Mouse (Mus musculus) neural tube, embryonic 10.5 days (tissue): Measurements from ENCODE around the gene Speer4e.
"Not testable (repeated sequence)": the region's sequence is repeated elsewhere in the genome, so short reads cannot be mapped to it uniquely, and the experiment has no call there.

Experiments used
- DNase-seq: peaks from one replicate; pipeline ENCODE4 v3.0.0-alpha.2; 2017; ENCODE audit warnings: low spot score; ENCODE audit errors: extremely low spot score

Speer4e gene

DNA sequence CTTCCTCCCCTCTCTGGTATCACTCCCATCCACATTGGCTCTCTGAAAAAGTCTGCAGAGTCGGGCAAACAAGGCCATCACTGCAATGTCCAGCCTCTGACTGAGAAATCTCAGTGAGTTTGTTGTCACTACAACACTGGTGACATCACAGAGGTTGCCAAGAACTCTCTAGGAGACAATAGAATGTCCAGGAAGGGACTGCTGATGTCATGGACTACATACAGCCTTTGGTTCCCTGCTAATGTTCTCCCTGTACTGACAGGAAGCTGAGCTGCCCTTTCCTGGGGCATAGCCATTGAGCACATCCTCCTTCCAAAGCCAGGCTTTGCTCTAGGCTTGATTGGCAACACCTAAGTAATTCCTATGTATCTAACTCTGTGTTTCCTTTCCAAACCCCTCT, at the start of gene Speer4e:
Speer4e (minus strand) TSS at position 101 of the 400 bp plus-strand sequence.
- DNase-seq, result not testable (repeated sequence)

DNA sequence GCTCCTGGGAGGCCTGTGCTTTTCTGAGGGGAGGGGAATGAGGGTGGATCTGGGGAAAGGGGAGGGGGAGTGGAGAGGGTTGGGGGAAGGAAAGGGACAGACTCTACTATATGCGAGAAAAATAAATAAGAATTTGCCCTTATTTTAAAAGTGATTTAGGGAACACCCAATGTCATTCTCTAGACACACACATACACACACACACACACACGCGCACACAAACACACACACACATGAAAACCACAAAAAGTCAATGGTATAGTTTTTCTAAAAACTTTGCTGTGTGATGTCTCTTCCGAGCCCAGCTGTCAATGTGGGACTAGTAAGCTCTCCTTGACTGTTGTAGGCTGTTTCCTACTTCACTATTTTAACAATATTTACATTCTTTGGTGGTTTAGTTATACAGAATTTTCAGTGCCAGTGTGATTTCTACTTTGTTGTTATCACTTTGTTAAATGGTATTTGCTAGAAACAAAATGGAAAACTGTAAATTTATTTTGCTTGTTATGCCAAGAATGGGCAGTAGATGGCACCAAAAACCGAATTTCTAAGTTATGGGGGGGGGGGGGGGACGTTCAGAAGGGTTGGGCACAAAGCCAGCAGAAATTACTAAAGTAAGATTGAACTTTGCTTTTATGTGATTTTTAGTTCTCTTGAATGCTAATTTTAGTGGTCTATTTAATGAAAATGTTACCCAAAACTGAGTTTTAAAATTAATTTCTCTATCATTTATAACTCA, 48.6 kb upstream of the Speer4e start:
- DNase-seq, result not testable (repeated sequence)

DNA sequence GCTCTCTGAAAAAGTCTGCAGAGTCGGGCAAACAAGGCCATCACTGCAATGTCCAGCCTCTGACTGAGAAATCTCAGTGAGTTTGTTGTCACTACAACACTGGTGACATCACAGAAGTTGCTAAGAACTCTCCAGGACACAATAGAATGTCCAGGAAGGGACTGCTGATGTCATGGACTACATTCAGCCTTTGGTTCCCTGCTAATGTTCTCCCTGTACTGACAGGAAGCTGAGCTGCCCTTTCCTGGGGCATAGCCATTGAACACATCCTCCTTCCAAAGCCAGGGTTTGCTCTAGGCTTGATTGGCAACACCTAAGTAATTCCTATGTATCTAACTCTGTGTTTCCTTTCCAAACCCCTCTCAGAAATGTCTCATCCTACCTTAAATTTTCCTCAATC, 40.6 kb upstream of the Speer4e start, which contains the start of gene Gm10354:
Gm10354 (minus strand) TSS at position 101 of the 400 bp plus-strand sequence.
- not testable (repeated sequence) for DNase-seq

DNA sequence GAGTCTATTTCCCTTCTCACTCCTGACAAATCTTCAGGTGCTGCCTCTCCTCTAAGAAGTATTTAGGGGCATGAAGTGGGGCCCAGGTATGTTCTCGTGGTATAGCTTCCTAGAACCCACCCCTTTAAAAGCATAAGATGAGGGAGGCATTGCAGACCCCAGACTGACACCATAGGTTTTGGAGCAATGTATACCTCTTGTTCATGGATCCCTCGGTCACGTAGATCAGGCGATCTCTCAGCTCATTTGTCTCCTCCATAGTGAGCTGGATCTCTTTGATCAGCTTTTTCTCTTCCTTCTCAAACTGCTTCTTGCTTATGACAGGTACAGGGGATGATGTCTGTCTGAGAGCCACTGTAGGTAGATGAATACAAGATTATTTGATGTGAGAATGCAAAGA, 39.1 kb upstream of the Speer4e start:
- not testable (repeated sequence) for DNase-seq

DNA sequence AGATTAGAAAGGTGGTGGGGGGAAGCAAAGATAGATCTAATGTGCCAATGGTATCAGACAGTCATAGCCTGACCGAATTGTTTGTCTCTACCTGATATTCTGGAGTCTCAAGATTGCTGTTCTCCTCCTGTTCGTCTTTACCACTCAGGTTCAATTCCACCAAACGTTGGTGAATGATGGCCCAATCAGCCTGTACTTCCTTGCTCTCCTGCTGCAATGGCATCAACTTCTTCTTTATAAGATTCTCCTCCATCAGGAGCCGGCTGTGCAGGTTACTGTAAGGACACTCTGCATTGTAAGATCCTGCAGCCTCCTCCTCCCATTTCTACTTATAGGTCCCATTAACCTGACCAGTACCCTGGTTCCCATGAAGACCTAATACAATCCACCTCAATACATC, 37.1 kb upstream of the Speer4e start:
- not testable (repeated sequence) for DNase-seq

DNA sequence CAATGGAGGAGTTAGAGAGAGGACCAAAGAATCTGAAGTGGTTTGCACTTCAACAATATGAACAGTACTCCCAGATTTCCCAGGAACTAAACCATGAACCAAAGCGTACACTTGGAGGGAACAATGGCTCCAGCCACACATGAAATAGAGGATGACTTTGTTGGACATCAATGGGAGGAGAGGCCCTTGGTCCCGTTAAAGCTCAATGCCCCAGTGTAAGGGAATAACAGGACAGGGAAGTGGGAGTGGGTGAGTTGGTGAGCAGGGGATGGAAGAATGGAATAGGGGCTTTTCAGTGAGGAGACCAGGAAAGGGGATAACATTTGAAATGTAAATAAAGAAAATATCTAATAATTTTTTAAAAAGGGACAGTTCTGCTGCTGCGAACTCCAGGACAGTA, 34.6 kb upstream of the Speer4e start:
- not testable (repeated sequence) for DNase-seq

DNA sequence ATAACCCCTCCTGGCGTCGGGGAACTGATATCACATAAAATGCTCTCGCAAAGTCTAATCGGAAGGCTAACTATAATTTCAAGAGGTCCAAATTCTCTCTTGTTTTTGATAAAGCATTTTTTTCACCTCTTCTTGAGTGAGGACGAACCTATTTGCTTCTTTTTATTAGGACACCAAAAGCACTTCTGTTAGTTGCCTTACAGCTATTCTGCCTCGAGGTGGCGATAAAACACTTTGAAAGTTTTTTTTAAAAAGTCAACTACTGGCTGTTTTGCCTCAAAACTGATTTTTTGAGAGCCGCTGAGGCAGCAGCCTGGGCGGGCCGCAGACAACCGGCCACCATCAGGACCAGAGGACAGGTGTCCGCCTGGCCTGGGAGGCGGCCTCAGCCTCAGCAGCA, 25.6 kb upstream of the Speer4e start:
- DNase-seq, result not testable (repeated sequence)

DNA sequence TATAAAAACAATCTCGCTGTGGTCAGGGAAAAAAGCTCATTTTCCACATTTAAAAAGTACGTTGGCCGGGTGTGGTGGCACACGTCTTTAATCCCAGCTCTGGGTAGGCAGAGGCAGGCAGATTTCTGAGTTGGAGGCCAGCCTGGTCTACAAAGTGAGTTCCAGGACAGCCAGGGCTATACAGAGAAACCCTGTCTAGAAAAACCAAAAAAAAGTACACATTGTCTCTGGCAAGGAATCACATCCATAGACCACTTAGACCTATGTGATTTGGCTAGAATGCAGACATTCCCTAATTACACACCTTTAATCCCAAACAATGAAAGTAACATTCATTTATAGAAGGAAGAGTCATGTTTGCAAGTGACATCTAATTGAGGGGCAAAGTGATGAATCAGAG, 23.3 kb upstream of the Speer4e start:
- DNase-seq, result not testable (repeated sequence)

DNA sequence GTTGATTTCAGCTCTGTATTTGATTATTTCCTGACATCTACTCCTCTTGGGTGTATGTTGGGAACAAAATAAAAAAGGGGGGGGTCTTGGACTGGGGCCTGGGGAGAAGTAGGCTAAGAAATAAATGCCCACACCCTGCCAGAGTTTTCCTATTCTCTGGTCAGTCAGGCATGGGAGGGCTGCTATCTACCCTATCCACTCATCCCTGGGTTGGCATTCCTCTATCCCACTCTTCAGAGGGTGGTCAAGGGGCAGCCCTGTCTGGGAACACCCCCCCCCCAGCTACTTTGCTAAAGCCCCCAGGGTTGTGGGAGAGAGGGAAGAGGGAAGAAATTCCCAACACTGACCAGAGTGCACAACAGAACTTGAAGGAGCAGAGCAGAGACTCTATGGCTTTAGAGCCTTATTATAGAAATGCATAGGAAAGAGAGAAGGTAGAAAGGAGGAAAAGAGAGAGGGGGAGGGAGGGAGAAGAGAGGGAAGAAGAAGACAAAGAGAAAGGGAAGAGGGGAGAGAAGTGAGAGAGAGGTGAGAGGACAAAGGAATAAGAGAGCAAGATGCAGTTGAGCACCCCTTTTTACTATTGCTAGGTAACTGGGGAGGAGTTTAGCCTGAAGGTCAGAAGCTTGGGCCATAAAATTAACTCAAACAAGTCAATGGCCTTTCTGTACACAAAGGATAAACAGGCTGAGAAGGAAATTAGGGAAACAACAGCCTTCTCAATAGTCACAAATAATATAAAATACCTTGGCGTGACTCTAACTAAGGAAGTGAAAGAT, 17.9 kb upstream of the Speer4e start:
- DNase-seq, result not testable (repeated sequence)

DNA sequence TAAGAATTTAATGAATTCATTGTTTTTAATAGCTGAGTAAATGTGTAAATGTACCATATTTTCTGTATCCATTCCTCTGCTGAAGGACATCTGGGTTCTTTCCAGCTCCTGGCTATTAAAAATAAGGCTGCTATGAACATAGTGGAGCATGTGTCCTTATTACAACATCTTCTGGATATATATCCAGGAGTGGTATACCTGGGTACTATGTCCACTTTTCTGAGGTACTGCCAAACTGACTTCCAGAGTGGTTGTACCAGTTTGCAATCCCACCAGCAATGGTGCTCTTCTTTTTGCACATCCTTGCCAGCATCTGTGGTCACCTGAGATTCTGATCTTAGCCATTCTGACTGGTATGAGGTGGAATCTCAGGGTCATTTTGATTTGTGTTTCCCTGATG, 15.4 kb upstream of the Speer4e start:
- DNase-seq, result not testable (repeated sequence)

DNA sequence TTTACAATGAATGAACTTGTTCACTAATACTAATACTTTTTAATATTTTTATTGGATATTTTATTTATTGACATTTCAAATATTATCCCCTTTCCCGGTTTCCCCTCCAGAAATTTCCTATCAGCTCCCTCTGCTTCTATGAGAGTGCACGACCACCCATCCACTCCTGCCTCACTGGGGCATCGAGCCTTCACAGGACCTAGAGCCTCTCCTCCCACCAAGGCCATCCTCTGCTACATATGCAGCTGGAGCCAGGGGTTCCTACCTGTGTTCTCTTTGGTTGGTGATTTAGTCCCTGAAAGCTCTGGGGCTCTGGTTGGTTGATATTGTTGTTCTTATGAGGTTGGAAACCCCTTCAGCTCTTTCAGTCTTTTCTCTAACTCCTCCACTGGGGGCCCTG, 14.5 kb upstream of the Speer4e start:
- DNase-seq, result not testable (repeated sequence)

DNA sequence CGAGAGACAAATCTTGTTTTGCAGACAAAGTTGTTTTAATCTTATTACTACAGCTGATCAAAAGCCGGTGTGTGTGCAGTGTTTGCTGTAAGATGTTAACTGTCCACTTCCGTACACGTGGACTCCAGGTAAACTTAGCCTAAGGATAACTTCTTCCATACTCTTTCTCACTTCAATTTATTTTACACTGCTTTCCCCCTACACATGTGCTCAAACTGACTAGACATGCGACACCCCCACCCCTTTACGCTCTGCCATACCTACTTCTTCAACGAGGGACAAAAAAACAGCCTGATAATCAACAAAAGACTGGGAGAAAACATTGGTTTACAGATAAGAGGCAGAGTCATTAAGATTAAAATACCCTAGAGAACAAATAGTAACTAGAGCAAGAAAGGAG, 13.6 kb upstream of the Speer4e start:
- DNase-seq, result not testable (repeated sequence)

DNA sequence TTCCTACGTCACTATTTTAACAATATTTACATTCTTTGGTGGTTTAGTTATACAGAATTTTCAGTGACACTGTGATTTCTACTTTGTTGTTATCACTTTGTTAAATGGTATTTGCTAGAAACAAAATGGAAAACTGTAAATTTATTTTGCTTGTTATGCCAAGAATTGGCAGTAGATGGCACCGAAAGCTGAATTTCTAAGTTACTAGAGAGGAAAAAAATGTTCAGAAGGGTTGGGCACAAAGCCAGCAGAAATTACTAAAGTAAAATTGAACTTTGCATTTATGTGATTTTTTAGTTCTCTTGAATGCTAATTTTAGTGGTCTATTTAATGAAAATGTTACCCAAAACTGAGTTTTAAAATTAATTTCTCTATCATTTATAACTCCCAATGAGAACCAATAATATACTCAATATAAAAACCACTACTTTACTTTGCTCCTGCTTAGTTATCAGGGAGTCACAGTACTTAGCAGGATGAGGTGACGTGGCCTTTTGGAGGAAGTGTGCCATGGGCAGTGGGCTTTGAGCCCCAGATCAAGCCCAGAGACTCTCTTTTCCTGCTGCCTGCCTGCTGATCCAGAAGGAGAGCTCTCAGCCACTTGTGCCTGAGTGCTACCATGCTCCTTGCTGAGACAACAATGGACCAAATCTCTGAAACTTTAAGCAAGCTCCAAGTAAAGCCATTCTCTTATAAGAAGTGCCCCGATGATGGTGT, 9.4 kb upstream of the Speer4e start:
- DNase-seq, result not testable (repeated sequence)

DNA sequence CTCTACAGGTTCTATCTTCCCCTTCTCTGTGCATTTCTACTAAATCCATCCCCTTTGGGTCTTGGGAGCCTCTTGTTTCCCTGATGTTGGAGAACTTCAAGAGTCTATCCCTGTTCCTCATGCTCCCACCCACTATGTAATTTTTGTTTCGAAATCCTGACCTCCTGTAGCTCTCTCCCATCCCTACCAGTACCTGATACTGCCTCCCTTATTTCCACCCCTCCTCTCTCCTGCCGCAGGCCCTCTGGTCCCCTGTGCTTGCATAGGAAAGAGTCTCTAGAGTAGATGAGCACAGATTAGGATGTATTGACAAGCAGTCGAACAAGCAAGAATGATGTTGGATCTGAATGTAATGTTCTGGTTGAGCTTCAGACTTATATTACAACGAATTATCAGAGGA, 7.3 kb upstream of the Speer4e start:
- not testable (repeated sequence) for DNase-seq

DNA sequence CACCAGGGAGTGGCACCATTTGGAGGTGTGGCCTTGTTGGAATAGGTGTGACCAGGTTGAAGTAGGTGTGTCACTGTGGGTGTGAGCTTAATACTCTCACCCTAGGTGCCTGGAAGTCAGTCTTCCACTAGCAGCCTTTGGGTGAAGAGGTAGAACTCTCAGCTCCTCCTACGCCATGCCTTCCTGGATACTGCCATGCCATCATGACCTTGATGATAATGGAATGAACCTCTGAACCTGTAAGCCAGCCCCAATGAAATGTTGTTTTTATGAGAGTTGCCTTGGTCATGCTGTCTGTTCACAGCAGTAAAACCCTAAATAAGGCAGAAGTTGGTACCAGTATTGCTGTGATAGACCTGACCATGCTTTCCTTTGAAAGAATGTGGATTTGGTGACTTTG, 2.8 kb upstream of the Speer4e start:
- DNase-seq, result not testable (repeated sequence)

DNA sequence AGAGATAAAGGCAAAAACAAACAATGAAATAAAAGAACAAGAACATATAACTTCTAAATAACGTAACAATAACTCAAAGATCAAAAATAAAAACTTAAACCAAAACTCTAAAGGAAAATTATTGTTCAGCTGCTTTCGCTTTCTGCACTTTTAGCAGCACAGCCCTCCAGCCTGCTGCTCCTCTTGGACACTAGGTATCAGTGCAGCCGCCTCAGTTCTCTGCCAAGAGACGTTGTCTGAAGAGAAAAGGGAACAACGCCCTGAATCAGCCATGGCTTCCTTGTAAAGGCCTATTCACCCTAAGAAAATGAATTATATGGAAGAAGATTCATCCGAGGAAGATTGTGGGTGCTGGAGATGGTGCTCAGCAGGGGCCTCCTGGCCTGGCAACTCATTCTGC, 4.5 kb downstream of the Speer4e start:
- not testable (repeated sequence) for DNase-seq

DNA sequence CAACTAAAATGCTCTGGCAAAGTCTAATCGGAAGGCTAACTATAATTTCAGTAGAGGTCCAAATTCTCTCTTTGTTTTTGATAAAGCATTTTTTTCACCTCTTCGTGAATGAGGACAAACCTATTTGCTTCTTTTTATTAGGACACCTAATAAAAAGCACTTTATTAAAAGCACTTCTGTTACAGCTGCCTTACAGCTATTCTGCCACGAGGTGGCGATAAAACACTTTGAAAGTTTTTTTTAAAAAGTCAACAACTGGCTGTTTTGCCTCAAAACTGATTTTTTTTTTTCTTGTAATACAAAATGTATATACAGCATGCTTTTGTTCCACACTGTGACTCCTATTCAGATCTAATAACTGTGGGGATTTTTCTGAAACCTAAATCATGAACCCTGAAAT, 11.2 kb downstream of the Speer4e start:
- DNase-seq, result not testable (repeated sequence)

DNA sequence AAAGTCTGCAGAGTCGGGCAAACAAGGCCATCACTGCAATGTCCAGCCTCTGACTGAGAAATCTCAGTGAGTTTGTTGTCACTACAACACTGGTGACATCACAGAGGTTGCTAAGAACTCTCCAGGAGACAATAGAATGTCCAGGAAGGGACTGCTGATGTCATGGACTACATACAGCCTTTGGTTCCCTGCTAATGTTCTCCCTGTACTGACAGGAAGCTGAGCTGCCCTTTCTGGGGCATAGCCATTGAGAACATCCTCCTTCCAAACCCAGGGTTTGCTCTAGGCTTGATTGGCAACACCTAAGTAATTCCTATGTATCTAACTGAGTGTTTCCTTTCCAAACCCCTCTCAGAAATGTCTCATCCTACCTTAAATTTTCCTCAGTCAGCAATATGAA, 23.4 kb downstream of the Speer4e start, which contains the start of gene Gm9758:
Gm9758 (minus strand) TSS at position 101 of the 400 bp plus-strand sequence.
- not testable (repeated sequence) for DNase-seq

DNA sequence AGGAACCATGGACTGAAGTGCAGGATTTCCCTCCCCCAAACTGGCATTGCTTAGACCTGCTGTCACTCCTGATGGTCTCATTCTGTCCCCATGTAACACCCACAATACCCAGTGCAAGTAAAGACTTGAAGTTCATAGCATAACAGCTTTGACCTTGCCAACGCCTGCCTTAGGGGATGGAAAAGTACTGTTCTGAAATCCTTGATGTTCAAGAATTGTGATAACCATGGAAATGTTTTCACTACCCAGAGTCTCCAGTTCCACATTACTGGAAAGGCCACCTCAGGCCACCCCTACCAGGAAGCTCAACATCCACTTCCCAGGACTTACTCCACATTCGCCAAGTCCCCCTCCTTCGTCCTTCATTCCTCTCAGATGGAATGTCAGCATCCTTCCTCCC, 23.9 kb downstream of the Speer4e start:
- not testable (repeated sequence) for DNase-seq

DNA sequence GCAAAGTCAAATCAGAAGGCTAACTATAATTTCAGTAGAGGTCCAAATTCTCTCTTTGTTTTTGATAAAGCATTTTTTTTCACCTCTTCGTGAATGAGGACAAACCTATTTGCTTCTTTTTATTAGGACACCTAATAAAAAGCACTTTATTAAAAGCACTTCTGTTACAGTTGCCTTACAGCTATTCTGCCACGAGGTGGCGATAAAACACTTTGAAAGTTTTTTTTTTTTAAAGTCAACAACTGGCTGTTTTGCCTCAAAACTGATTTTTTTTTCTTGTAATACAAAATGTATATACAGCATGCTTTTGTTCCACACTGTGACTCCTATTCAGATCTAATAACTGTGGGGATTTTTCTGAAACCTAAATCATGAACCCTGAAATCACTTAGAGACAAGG, 34.7 kb downstream of the Speer4e start:
- DNase-seq, result not testable (repeated sequence)

DNA sequence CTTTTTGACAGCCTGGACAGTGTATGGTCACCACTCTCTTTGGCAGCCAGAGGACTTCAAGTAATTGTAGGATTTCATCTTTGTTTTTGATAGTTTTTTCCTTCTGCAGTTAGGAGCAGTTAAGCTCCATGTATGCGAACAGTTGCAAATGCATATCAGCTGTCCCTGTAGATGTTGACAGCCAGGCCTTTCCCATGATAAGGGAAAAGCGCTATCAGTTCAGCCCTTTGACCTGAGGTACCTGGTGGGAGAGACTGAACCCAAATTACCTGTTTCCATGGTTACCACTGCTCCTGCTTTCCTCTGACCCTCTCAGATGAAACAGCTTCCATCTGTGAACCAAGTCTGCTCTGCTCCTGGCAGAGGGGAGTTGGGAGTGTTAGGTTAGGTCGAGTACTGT, 46.0 kb downstream of the Speer4e start:
- DNase-seq, result no peak

DNA sequence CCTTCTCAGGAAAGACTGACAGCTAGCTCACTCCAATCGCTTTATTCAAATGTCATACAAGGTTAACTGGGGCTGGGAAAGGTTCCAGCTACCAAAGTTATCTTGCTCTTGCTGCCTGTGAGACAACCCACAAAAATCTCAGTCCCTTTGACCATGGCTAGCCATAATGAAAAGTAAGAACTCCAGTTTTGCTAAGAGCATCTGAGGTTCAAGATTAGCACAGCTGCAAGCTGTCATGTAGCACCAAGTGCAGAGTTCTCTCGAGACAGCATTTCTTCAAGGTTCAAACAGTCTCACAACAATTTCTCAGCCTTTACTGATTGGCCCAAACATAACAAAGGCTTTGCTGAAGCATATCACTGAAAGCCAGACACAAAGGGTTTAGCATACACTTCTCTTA, 52.9 kb downstream of the Speer4e start:
- DNase-seq, result not testable (repeated sequence)
